Comparison of ENCODE assay signal across 8 mouse cellular contexts in genomic region chr17:21473362-21474190, GRCm38 (mm10). TPM values are rescaled to one million over a fixed set of nuclear protein-coding genes. Genes with fewer than 3 reads are reported as not detected.
A peak's percentile ranks its signal among the peaks of the same experiment; 100 is the strongest.
DNase-seq lines count a peak whose midpoint lies in the region; ATAC-seq and TF ChIP-seq lines count a peak whose summit lies in the region.

No protein-coding gene starts in this region.

- H3K36me3 ChIP-seq in embryonic facial prominence, embryonic 10.5 days (replicated peaks) = no peaks in the 10 kb centered on the region
- no peaks in the 10 kb centered on the region for H3K36me3 ChIP-seq in midbrain, postnatal 0 days (ENCODE audit: insufficient read depth, low read length)

- 30% methylated on average over 14 of the region's 14 CpGs for WGBS in embryonic facial prominence, embryonic 10.5 days
- 30% methylated on average over 14 of the region's 14 CpGs for WGBS in midbrain, postnatal 0 days

- peak; percentile 16; the same call in 1 of the 2 replicates for TF ChIP-seq CTCF in midbrain, postnatal 0 days (IDR thresholded peaks at IDR 0.05)

- peaks cover 14% of the 10 kb centered on the region for H3K4me1 ChIP-seq in embryonic facial prominence, embryonic 10.5 days
- no peaks in the 10 kb centered on the region for H3K4me1 ChIP-seq in midbrain, postnatal 0 days (ENCODE audit: insufficient read depth, low read length)

- H3K27me3 ChIP-seq in embryonic facial prominence, embryonic 10.5 days (replicated peaks; ENCODE audit: low read depth, poor library complexity, severe bottlenecking) = no peaks in the 10 kb centered on the region
- H3K27me3 ChIP-seq in midbrain, postnatal 0 days (ENCODE audit: insufficient read depth, low read length) = no peaks in the 10 kb centered on the region

- ATAC-seq in midbrain, postnatal 0 days (ENCODE audit: low FRiP score) = no peak

- peak; percentile 27 for DNase-seq in 3134 (ENCODE audit: extremely low read depth, insufficient read length, low spot score)
- peak; percentile 63 for DNase-seq in CD4-positive helper T cell, adult 2 months (ENCODE audit: low read depth, low spot score)
- peak; percentile 50 for DNase-seq in embryonic facial prominence, embryonic 10.5 days (ENCODE audit: low spot score)
- DNase-seq in kidney, postnatal 25 days = peak; percentile 32 to 74
- DNase-seq in midbrain, postnatal 0 days (ENCODE audit: low spot score) = peak; percentile 9
- no peak for DNase-seq in urinary bladder, postnatal 25 days (ENCODE audit: low spot score)
- DNase-seq in right cerebral cortex, postnatal 25 days = no peak
- no peak for DNase-seq in left cerebral cortex, postnatal 10 days (ENCODE audit: extremely low spot score in 1 of 2, low spot score in 2 of 2)

- peak overlapping the region; percentile 23 for H3K4me3 ChIP-seq in embryonic facial prominence, embryonic 10.5 days
- H3K4me3 ChIP-seq in midbrain, postnatal 0 days (ENCODE audit: low read depth, low read length) = no peak overlapping the region

- H3K4me2 ChIP-seq in midbrain, postnatal 0 days (ENCODE audit: low read depth, low read length, poor library complexity, severe bottlenecking) = no peak overlapping the region

- no peaks in the 10 kb centered on the region for H3K9me3 ChIP-seq in embryonic facial prominence, embryonic 10.5 days
- no peaks in the 10 kb centered on the region for H3K9me3 ChIP-seq in midbrain, postnatal 0 days (ENCODE audit: low read length)

- H3K9ac ChIP-seq in midbrain, postnatal 0 days (replicated peaks; ENCODE audit: low read length, poor library complexity, severe bottlenecking) = no peak overlapping the region

- peak overlapping the region; percentile 74 for H3K27ac ChIP-seq in embryonic facial prominence, embryonic 10.5 days (replicated peaks)
- H3K27ac ChIP-seq in midbrain, postnatal 0 days (ENCODE audit: low read depth, low read length) = no peak overlapping the region

- intact Hi-C loops in left cerebral cortex, postnatal 10 days (cut with DNase I) = no loop called here

RNA-seq across cellular contexts. Expression of gene Zfp53, which starts 15.2 kb away (rescaled TPM):
- 8.6 and 9.5 TPM in 2 replicates for polyA plus RNA-seq in embryonic facial prominence, embryonic 10.5 days (2016; fragmentation: Nextera tagmentation; extraction: Ambion mirVana)
- total RNA-seq in midbrain, postnatal 0 days (2014; rRNA removed) = 1.5 and 5.4 TPM in 2 replicates
- polyA plus RNA-seq in midbrain, postnatal 0 days (2015; fragmentation: Nextera tagmentation; extraction: Ambion mirVana) = 8.9 and 10.5 TPM in 2 replicates
- total RNA-seq in left cerebral cortex, postnatal 10 days (2021) = 1 to 10 TPM; 4.9 to 5.4 TPM

RNA-seq across cellular contexts. Expression of gene Zfp51, which starts 23.4 kb away (rescaled TPM):
- 15.6 and 15.7 TPM in 2 replicates for polyA plus RNA-seq in embryonic facial prominence, embryonic 10.5 days (2016; fragmentation: Nextera tagmentation; extraction: Ambion mirVana)
- 5.5 and 6.4 TPM in 2 replicates for total RNA-seq in midbrain, postnatal 0 days (2014; rRNA removed)
- polyA plus RNA-seq in midbrain, postnatal 0 days (2015; fragmentation: Nextera tagmentation; extraction: Ambion mirVana) = 5.9 and 6.9 TPM in 2 replicates
- 1 to 10 TPM; 3.7 to 4.5 TPM for total RNA-seq in left cerebral cortex, postnatal 10 days (2021)

RNA-seq across cellular contexts. Expression of gene Zfp54, which starts 50.5 kb away (rescaled TPM):
- polyA plus RNA-seq in embryonic facial prominence, embryonic 10.5 days (2016; fragmentation: Nextera tagmentation; extraction: Ambion mirVana) = 3.2 and 4.1 TPM in 2 replicates
- total RNA-seq in midbrain, postnatal 0 days (2014; rRNA removed) = 3.7 and 5.4 TPM in 2 replicates
- 2.3 and 2.8 TPM in 2 replicates for polyA plus RNA-seq in midbrain, postnatal 0 days (2015; fragmentation: Nextera tagmentation; extraction: Ambion mirVana)
- 1 to 10 TPM; 1.3 to 1.4 TPM for total RNA-seq in left cerebral cortex, postnatal 10 days (2021)

Comparison
In these comparisons a context has a peak if more than half of its experiments do, and no peak if none do; other contexts are left out.
1. DNase-seq: peak in 3134 (single experiment), CD4-positive helper T cell, adult 2 months (single experiment), embryonic facial prominence, embryonic 10.5 days (single experiment), kidney, postnatal 25 days (2 of 2) and midbrain, postnatal 0 days (single experiment); none in urinary bladder, postnatal 25 days (single experiment), right cerebral cortex, postnatal 25 days (single experiment) and left cerebral cortex, postnatal 10 days (0 of 2).